Mouse (Mus musculus): ENCODE measurements around the gene Chmp2a. TPM values are rescaled to one million over a fixed set of nuclear protein-coding genes. Genes with fewer than 3 reads are reported as not detected.

Chmp2a gene
- polyA plus RNA-seq, 1 experiment from 2014 or later = 119 TPM

Other genes starting within 250 kb of the Chmp2a start
- 0.40 and 0.58 TPM in 2 replicates for gene Zscan18, start 231.2 kb downstream of the Chmp2a start, polyA plus RNA-seq (2015; fragmentation: Nextera tagmentation; extraction: Ambion mirVana)
- 1.7 and 2.3 TPM in 2 replicates for gene Zfp329, start 215.9 kb downstream of the Chmp2a start, polyA plus RNA-seq (2015; fragmentation: Nextera tagmentation; extraction: Ambion mirVana)
- 12.0 and 12.7 TPM in 2 replicates for gene Zfp110, start 200.0 kb downstream of the Chmp2a start, polyA plus RNA-seq (2015; fragmentation: Nextera tagmentation; extraction: Ambion mirVana)
- 0.54 and 0.55 TPM in 2 replicates for gene Zfp128, start 153.6 kb downstream of the Chmp2a start, polyA plus RNA-seq (2015; fragmentation: Nextera tagmentation; extraction: Ambion mirVana)
- 3.3 and 3.9 TPM in 2 replicates for gene Zscan22, start 137.0 kb downstream of the Chmp2a start, polyA plus RNA-seq (2015; fragmentation: Nextera tagmentation; extraction: Ambion mirVana)
- 473 and 517 TPM in 2 replicates for gene Rps5, start 112.5 kb downstream of the Chmp2a start, polyA plus RNA-seq (2015; fragmentation: Nextera tagmentation; extraction: Ambion mirVana)
- gene Rnf225, start 107.4 kb downstream of the Chmp2a start, polyA plus RNA-seq (2015; fragmentation: Nextera tagmentation; extraction: Ambion mirVana) = 0.07 and 0.09 TPM in 2 replicates
- gene Zfp324, start 69.0 kb downstream of the Chmp2a start, polyA plus RNA-seq (2015; fragmentation: Nextera tagmentation; extraction: Ambion mirVana) = 2.4 and 2.6 TPM in 2 replicates
- gene Zfp446, start 57.0 kb downstream of the Chmp2a start, polyA plus RNA-seq (2015; fragmentation: Nextera tagmentation; extraction: Ambion mirVana) = 2.9 TPM in 2 replicates
- 23.6 and 26.5 TPM in 2 replicates for gene Slc27a5, start 36.6 kb downstream of the Chmp2a start, polyA plus RNA-seq (2015; fragmentation: Nextera tagmentation; extraction: Ambion mirVana)
- 50.0 and 57.9 TPM in 2 replicates for gene Trim28, start 35.7 kb downstream of the Chmp2a start, polyA plus RNA-seq (2015; fragmentation: Nextera tagmentation; extraction: Ambion mirVana)
- 10.0 and 11.4 TPM in 2 replicates for gene Zbtb45, start 24.8 kb downstream of the Chmp2a start, polyA plus RNA-seq (2015; fragmentation: Nextera tagmentation; extraction: Ambion mirVana)
- 10.6 and 14.3 TPM in 2 replicates for gene Ube2m, start 3.5 kb upstream of the Chmp2a start, polyA plus RNA-seq (2015; fragmentation: Nextera tagmentation; extraction: Ambion mirVana)
- gene Mzf1, start 20.0 kb upstream of the Chmp2a start, polyA plus RNA-seq (2015; fragmentation: Nextera tagmentation; extraction: Ambion mirVana) = 0.44 and 0.50 TPM in 2 replicates
- gene Vmn1r85, start 60.4 kb upstream of the Chmp2a start, polyA plus RNA-seq (2015; fragmentation: Nextera tagmentation; extraction: Ambion mirVana) = not detected in 2 replicates
- gene Vmn1r86, start 85.1 kb upstream of the Chmp2a start, polyA plus RNA-seq (2015; fragmentation: Nextera tagmentation; extraction: Ambion mirVana) = not detected in 2 replicates
- not detected in 2 replicates for gene Vmn1r87, start 105.3 kb upstream of the Chmp2a start, polyA plus RNA-seq (2015; fragmentation: Nextera tagmentation; extraction: Ambion mirVana)
- gene Vmn1r88, start 124.8 kb upstream of the Chmp2a start, polyA plus RNA-seq (2015; fragmentation: Nextera tagmentation; extraction: Ambion mirVana) = not detected in 2 replicates
- gene Vmn1r89, start 178.2 kb upstream of the Chmp2a start, polyA plus RNA-seq (2015; fragmentation: Nextera tagmentation; extraction: Ambion mirVana) = not detected in 2 replicates
- 80.3 and 87.9 TPM in 2 replicates for gene Lig1, start 242.5 kb upstream of the Chmp2a start, polyA plus RNA-seq (2015; fragmentation: Nextera tagmentation; extraction: Ambion mirVana)
- gene Zswim9, start 243.9 kb upstream of the Chmp2a start, polyA plus RNA-seq (2015; fragmentation: Nextera tagmentation; extraction: Ambion mirVana) = 2.2 and 3.3 TPM in 2 replicates